9 mouse cellular contexts compared by ENCODE assay signal in the genomic region with DNA sequence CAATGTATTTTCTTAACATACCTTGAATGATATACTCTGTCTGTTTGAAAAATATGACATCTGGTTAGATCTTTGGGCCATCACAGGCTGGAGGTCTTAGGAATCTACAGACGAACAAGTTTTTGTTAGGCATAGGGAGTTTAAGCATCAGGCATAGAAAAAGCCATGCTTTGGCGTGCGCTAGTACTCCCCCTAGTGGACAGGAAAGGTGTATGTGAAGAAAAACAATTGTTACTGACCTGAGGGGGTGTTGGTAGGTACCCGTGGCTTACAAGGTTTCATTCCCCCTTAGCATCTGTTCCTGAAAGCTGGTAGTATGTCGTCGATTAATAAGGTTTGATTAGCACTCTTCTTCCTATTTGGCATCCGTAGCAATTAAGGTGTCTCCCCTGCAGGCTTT. TPM values are rescaled to one million over a fixed set of nuclear protein-coding genes. Genes with fewer than 3 reads are reported as not detected.
DNase-seq lines count a peak whose midpoint lies in the region; ATAC-seq and TF ChIP-seq lines count a peak whose summit lies in the region.
"Had no signal": no experiment of that assay in that cellular context is flagged by ENCODE, and none has a peak within 500 bp of the region (broad histone marks: within the 10 kb centered on the region; RNA-seq: fewer than 3 reads in every experiment).

No protein-coding gene starts in this region.

- no peak overlapping the region for H3K4me3 ChIP-seq in liver, embryonic 11.5 days (ENCODE audit: low read depth, low read length)
- no peak overlapping the region for H3K4me3 ChIP-seq in cerebellum, adult 2 months (replicated peaks; ENCODE audit: insufficient read depth, low read depth, low read length)
- H3K4me3 ChIP-seq: lung, embryonic 15.5 days had no signal

- TF ChIP-seq POLR2A in cerebellum, adult 2 months (IDR thresholded peaks at IDR 0.05; ENCODE audit: borderline replicate concordance, insufficient read depth, low read length) = no peak

- no peaks in the 10 kb centered on the region for H3K9me3 ChIP-seq in liver, embryonic 11.5 days (ENCODE audit: control insufficient read depth, low read length)
- H3K9me3 ChIP-seq: lung, embryonic 15.5 days had no signal

- H3K36me3 ChIP-seq in liver, embryonic 11.5 days (ENCODE audit: control insufficient read depth, insufficient read depth, low read length) = no peaks in the 10 kb centered on the region
- H3K36me3 ChIP-seq: lung, embryonic 15.5 days had no signal

- intact Hi-C loops in left cerebral cortex, postnatal 4 days (cut with DNase I) = no loop called here

- TF ChIP-seq CTCF in cerebellum, adult 2 months (IDR thresholded peaks at IDR 0.05; ENCODE audit: borderline replicate concordance, insufficient read depth, low read depth, low read length) = peak; percentile 72; the same call in 1 of the 2 replicates

- H3K27me3 ChIP-seq in liver, embryonic 11.5 days (replicated peaks; ENCODE audit: control insufficient read depth, insufficient read depth, low read length) = no peaks in the 10 kb centered on the region
- H3K27me3 ChIP-seq in cerebellum, adult 2 months (ENCODE audit: control insufficient read depth, insufficient read depth, low read length) = no peaks in the 10 kb centered on the region
- H3K27me3 ChIP-seq: lung, embryonic 15.5 days had no signal

- no peak overlapping the region for H3K4me2 ChIP-seq in liver, embryonic 11.5 days
- H3K4me2 ChIP-seq: lung, embryonic 15.5 days had no signal

- DNase-seq in liver (peak; percentile 69), MN1 (ENCODE audit: low spot score) (peak; percentile 76)
- DNase-seq in liver, embryonic 11.5 days (ENCODE audit: low spot score) = no peak
- peak; percentile 57 to 59 for DNase-seq in cerebellum, adult 2 months
- DNase-seq in forelimb bud, embryonic 11.5 days (ENCODE audit: low read depth, low spot score) = peak; percentile 76
- DNase-seq in left cerebral cortex, postnatal 4 days = peak; percentile 49
- DNase-seq in natural killer cell, adult 2 months (ENCODE audit: low spot score in 2 of 2) = peak; percentile 46 to 69
- no peak for DNase-seq in gastrocnemius, postnatal 25 days

- ATAC-seq in liver, embryonic 11.5 days (replicated peaks; ENCODE audit: low FRiP score) = no peak

- H3K27ac ChIP-seq in liver, embryonic 11.5 days (ENCODE audit: low read depth, low read length) = no peak overlapping the region
- H3K27ac ChIP-seq in cerebellum, adult 2 months (ENCODE audit: insufficient read depth, low read length) = no peak overlapping the region
- H3K27ac ChIP-seq: lung, embryonic 15.5 days had no signal

- WGBS in liver, embryonic 11.5 days = 8% methylated on average over 7 of the region's 7 CpGs
- 4% methylated on average over 7 of the region's 7 CpGs for WGBS in cerebellum, adult 2 months

- H3K4me1 ChIP-seq in liver, embryonic 11.5 days (replicated peaks; ENCODE audit: control insufficient read depth, insufficient read depth, low read length) = no peaks in the 10 kb centered on the region
- H3K4me1 ChIP-seq in cerebellum, adult 2 months (ENCODE audit: control insufficient read depth, insufficient read depth, low read length) = no peaks in the 10 kb centered on the region
- H3K4me1 ChIP-seq: lung, embryonic 15.5 days had no signal

- no peak overlapping the region for H3K9ac ChIP-seq in liver, embryonic 11.5 days (ENCODE audit: low read depth, low read length)
- H3K9ac ChIP-seq: lung, embryonic 15.5 days had no signal

RNA-seq across cellular contexts. Expression of a gene that starts 13.7 kb away (rescaled TPM):
- polyA plus RNA-seq in liver, embryonic 11.5 days (2014; fragmentation: Nextera tagmentation; extraction: Ambion mirVana) = 5.3 and 6.0 TPM in 2 replicates
- 8.2 and 8.3 TPM in 2 replicates for polyA plus RNA-seq in cerebellum, adult 2 months (2012; rRNA removed)
- 10 to 100 TPM; 58.4 to 67.3 TPM for total RNA-seq in left cerebral cortex, postnatal 4 days (2021)
- under 1 TPM; 0.61 to 0.75 TPM for total RNA-seq in gastrocnemius, postnatal 25 days (2021)

Comparison
In these comparisons a context has a peak if more than half of its experiments do, and no peak if none do; other contexts are left out.
1. DNase-seq: peak in liver (single experiment), MN1 (single experiment), cerebellum, adult 2 months (2 of 2), forelimb bud, embryonic 11.5 days (single experiment), left cerebral cortex, postnatal 4 days (single experiment) and natural killer cell, adult 2 months (2 of 2); none in liver, embryonic 11.5 days (single experiment) and gastrocnemius, postnatal 25 days (single experiment).
2. RNA of a gene that starts 13.7 kb away (total RNA-seq): 58.4 to 67.3 TPM in left cerebral cortex, postnatal 4 days; 0.61 to 0.75 TPM in gastrocnemius, postnatal 25 days; every median in the first group is over 10 times any median in the second.